Mouse (Mus musculus) kidney, postnatal 14 days (tissue): Measurements from ENCODE around the gene Pou2af1.

ENCODE experiments used
- DNase-seq: peaks from one replicate; pipeline ENCODE4 v3.0.0; 2022; ENCODE audit warnings: mixed read lengths

Pou2af1 gene

GRCm38 (mm10) chr9:51230701-51231389 lies 17.3 kb downstream of the Pou2af1 start:
- DNase-seq, result no peak

GRCm38 (mm10) chr9:51232163-51232562 lies 18.7 kb downstream of the Pou2af1 start:
- no peak for DNase-seq

- no peak for DNase-seq
These were observed 25.4 kb downstream of the Pou2af1 start for GRCm38 (mm10) chr9:51238741-51239385.

- no peak for DNase-seq
These were observed 43.4 kb downstream of the Pou2af1 start for GRCm38 (mm10) chr9:51256780-51257502.

- no peak for DNase-seq
These were observed 44.9 kb downstream of the Pou2af1 start for GRCm38 (mm10) chr9:51258426-51258825.

- no peak for DNase-seq
These were observed 55.3 kb downstream of the Pou2af1 start for GRCm38 (mm10) chr9:51268852-51269251.

GRCm38 (mm10) chr9:51271073-51271472 lies 57.6 kb downstream of the Pou2af1 start:
- DNase-seq, result no peak

- DNase-seq, result no peak
These were observed 58.6 kb downstream of the Pou2af1 start for GRCm38 (mm10) chr9:51272102-51272501.

- DNase-seq, result no peak
These were observed 60.2 kb downstream of the Pou2af1 start for GRCm38 (mm10) chr9:51273581-51274154.

- DNase-seq, result no peak
These were observed 61.2 kb downstream of the Pou2af1 start for GRCm38 (mm10) chr9:51274678-51275077.

- no peak for DNase-seq
These were observed 64.5 kb downstream of the Pou2af1 start for GRCm38 (mm10) chr9:51277834-51278498.

GRCm38 (mm10) chr9:51278500-51279381 lies 65.2 kb downstream of the Pou2af1 start, which contains the start of gene Colca2:
TSS of gene Colca2 (minus strand) at chr9:51278569.
- DNase-seq, result peak; percentile 91

- DNase-seq, result peak; percentile 6
These were observed 72.6 kb downstream of the Pou2af1 start for GRCm38 (mm10) chr9:51286079-51286478.
